Mouse (Mus musculus) R1 (cell line): ENCODE results near the gene Rhob.

ENCODE experiments used
- DNase-seq: peaks from one replicate; pipeline ENCODE4 v3.0.0-alpha.2; 2018; ENCODE audit warnings: low read depth, low spot score

The Rhob gene

DNA sequence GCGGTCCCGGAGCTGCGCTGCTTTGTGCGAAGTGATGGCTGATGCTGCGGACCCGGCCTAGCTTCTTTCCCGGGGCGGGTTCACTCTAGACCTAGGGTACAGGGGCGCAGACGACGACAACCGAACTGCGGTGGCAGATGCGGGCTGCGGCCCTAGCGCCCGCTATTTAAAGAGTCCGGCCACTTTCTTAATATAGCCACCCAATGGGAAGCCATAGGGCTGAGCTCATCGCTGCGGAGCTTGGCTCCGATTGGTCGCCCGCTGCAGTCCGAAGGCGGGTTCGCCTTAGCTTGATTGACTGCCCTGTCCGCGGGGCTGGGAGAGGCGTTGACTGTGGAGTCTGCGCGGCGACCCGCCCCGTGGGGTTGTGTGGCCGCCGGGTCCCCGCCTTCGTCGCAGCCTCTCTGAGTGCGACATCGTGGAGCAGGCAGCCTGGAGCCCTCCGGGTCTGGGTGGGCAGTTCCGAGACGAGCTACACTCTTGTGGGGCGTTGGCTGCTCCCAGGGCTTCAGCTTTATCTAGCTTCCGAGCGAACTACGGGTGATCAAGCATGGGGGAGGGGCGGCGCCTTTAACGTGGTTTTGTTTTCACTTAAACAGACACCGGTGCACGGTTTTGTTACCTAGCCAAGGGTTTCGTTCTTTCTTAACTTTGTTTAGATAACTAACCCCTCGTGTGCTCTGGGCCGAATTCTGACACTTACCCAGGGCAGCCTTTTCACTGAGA, at the start of gene Rhob:
Gene Rhob (minus strand): TSS at position 139 of the 726 bp plus-strand sequence.
- peak; percentile 96 for DNase-seq

DNA sequence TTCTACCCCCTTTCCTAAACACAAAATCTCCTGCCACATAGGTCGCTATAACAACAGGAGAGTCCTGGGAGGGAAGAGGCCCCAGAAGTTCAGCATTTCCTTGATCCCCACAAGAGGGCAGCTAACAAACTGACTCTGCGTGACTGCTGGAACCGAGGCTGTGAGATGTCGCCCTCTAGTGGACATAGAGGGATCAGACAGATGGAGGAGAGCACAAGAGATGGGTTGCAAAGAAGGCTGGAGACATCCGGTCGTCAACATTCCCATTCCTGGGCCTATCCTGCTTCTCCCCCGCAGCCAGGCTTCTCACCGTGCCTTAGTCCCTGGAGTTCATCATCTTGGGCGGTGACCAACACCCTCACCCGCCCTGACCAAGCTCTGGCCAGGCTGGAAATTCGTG, 47.5 kb upstream of the Rhob start:
- peak; percentile 97 for DNase-seq

DNA sequence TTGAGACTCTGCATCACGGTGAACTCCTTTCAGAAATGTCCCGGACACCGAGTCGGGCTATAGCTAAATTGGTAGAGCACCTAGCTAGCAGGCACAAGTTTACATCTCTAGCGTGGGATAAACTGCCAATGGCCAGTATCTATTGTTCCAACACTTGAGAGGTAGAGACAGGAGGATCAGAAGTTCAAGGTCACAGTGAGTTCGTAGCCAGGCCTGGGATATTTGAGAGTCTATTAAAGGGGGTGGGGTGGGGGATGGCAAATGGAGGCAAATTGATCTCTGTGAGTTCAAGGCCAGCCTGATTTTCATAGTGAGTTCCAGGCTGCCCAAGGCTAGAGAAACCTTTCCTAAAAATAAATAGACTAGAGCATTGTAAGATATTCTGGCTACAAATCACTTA, 47.0 kb upstream of the Rhob start:
- peak; percentile 63 for DNase-seq

DNA sequence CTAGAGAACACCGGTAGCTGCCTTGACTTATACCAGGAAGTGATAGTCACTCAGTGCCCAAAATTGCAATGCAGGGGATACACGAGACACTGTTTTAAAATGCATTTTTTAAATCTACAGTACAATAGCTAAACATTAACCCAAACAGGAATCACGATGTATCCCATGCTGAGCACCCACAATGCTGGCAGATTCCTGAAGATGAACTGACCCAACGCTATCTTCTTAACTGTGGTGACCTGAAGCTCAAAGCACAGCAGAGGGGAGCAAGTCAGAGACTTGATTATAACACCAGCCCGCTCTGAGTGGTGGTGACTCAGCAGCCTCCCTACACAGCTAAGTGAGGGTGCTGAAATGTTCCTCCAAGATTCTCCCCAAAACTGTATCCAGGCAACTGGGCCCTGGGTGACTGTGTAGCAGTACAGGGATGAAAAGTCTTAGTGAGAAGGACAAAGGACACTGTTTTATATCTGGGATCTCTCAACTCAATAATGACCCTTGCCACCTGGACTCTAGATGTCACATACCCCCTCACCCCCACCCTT, 45.3 kb upstream of the Rhob start:
- peak; percentile 58 for DNase-seq

DNA sequence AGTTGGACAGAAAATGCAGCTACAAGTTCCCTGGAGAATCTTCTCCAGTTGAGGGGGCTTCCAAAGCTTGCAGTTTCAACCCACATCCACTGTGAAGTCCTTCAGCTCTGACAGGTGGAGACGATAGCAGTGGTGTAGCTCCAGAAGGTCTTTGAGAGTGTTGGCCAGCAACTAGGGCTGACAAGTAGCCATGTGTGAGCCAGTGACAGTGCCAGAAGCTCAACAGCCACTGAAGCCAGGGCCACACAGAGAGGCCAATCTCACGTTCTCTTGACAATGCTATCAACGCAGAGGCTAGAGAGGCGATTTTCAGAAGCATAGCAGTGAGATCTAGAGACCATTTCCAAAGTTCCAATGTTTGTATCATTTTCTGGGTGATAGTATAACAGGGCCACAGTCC, 42.6 kb upstream of the Rhob start:
- DNase-seq, result no peak

DNA sequence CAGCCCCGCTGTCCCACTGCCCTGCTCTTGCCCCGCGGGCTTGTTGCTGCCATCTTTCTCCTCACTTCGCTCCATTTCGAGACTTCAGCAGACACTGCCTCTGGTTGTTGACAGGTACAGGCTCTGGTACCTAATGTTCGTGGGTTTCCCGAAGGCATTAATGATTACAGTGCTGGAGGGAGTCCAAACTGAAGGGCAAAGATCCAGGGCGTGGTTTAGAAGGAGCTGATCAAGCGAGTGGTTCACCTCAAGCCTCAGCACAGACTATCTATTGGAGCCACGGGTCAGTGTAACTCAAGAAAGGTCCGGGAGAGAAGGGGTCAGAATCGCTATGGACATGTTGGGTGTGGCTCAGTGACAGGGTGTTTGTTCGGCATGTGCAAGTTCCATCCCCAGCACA, 39.7 kb upstream of the Rhob start:
- DNase-seq, result no peak

DNA sequence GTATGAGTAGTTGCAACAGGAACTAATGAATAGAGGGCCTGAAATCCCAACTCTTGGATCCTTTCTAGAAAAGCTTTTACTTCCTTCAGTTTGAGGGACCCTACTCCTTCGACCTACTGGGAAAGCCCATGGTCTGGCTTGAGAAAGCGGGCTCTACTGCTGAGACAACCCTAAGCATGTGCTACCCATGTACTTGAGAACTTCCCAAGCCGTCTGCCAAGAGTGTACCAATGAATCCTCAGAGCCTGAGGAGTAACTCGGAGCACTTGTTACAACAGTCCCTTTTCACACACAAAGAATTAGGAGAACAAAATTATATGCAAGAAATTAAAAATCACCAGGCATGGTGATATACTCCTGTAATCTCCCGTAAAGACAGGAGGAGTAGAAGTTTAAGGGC, 37.5 kb upstream of the Rhob start:
- DNase-seq, result no peak

DNA sequence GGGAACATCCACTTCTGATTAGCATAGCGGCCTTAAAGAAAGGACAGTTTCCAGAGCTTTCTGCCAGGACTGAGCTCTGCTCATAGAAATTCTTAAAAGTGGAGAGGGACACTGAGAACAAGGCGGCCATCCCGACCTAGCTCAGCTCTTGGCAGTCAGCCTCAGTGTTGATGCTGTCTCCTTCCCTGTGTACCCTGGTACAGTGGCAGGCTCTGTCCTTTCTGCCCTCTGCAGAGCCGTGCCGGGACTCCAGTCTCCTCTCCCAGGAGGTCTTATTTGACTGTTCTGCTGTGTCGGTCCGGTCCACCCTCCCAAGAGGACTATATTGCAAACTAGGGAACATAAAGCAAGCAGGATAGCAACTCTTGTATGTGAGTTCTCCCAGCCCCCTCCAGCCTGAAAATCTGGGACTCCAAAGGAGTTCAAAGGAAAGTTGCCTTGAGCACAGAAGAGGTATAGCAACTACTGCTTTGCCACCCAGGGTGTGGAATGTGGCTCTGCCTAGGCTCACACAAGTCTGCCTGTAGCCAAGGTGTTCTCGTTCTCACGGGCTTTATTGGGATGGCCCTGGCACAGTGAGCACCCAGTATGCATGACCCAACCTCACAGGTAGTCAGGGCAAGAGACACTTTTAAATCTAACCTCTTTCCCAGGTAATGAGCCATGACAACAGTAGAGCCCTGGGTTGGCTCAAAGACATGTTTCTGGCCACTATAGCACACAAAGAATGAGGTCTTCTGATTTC, 36.6 kb upstream of the Rhob start:
- DNase-seq, result no peak

DNA sequence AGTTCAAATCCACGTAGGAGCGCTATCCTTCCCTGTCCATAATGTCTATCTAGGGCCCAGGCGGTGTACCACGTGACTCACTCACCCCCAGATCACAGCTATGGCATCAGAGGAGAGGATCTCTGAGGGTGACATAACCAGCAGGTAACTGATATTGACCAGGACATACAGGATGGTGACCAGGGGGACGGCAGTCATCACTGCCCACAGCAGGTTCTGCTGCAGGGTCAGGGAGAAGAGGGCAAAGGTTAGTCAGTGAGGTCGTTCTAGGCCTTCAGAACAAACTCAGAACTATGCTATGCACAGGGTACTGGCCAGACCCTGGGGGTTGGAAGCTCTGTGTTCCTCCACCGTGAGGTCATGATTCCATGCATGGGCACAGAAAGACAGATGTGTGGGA, 35.8 kb upstream of the Rhob start:
- no peak for DNase-seq

DNA sequence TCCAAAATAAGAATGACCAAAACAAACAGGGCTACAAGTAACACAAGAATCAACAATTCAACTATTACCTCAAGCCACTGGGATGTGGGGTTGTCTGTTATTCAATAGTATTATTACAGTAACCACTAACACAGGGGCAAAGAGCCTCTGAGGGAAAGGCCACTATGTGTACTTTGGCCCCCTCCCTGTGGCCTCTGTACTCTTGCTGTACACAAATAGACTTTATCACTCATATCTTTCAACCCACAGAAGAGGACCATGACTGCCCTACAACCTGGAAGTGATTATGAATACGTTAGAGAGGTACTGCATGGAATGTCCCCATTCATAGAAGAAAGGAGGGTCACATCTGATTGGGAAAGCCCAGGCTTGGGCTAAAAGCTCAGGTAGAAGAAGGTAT, 35.1 kb upstream of the Rhob start:
- no peak for DNase-seq

DNA sequence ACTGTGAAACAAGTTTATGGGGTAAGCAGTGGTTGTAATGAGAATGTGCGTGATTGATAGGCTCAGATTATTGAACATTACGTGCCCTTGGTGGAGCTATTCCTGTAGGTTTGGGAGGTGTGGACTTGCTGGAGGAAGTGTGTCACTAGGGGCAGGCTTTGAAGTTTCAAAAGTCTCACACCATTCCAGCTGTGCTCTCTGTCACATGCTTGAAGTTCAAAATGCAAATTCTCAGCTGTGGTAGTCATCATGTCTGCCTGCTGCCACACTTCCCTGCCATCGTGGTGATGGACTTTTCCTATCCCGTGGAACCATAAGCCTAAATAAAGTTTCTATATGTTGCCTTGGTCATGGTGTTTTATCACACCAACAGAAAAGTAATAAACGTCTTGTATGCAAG, 28.0 kb upstream of the Rhob start:
- no peak for DNase-seq

DNA sequence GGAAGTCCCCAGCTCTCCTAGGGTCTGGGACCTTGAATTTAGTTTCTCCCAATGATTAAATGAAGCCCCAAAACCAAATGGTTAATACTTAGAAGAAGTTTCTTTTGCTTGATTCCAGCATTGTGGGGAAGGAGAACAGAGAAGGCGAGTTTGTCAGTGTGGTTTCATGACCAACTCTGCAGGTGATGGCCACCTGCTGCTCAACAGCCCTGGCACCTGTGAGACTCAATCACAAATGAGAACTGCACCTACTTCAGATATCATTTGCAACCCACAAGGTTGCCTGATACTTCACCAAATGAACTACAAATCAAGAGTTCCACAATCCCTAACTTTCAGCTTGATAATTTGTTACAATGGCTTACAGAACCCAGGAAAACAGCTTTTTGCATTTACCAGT, 27.4 kb upstream of the Rhob start:
- DNase-seq, result no peak

DNA sequence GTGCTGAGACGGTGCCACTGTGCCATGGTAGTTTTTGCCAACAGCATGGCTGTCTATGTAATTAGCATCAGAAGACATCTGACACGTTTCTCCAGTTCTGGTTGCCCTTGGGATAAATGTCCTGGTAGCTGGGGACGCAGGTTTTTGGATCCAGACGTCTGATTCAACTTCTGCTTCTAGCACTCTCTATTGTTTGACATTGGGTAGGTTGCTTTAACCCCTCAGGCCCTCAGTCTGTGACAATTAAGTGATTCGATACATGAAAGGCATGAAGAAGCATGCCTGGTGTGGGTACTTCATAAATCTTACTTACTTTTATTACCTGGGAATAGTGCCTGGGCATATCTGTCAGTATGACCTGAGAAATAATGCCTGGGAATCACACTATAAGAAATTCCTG, 24.3 kb upstream of the Rhob start:
- DNase-seq, result no peak

DNA sequence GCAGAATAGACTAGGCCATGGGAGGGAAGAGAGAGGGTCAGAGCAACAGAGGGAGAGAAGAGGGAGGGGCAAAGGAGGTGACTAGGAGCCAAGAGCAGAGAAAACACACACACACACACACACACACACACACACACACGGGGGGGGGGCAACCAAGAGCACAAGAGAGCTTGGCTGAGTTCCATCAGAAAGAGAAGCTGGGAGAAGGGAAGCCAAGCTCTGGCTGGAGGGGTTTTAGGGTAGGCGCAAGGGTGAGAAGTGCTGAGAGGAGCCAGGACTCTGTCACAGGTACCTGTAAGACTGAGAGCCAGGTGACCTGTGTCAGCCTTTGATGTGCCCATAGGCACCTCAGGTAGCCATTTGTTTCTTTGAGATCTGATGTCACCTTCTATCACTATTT, 22.9 kb upstream of the Rhob start:
- DNase-seq, result no peak

DNA sequence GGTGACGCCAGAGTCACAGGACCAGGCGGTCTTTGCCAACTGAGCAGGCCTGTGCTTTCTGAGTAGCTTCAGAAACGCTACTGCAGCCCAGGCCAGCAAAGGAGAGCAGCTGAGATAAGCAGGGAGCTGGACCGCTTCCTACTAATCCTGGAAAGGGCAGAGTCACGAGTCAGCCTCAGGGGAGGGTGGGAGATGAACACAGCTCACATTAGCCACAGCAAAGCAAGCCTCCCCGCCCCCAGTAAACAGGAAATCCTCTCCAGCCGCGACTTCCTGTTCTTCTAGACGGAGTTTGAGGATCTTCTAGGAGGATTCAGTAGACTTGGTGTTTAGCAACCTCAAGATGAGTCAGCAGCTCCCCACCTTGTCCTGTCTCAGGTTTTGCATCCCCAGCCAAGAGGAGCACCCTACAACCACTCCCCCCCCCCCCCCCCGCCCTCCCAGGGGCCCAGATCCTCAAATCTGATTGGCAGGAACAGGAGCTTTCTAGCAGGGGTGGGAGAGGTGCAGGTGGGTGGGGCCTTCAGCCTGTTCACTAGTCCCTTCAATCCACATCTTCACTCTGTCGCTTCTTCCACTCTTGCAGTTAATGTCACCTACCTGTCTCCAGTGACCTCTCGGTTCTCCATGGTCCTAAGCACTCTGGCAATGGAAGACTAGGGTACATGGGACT, 21.7 kb upstream of the Rhob start:
- DNase-seq, result peak; percentile 77

DNA sequence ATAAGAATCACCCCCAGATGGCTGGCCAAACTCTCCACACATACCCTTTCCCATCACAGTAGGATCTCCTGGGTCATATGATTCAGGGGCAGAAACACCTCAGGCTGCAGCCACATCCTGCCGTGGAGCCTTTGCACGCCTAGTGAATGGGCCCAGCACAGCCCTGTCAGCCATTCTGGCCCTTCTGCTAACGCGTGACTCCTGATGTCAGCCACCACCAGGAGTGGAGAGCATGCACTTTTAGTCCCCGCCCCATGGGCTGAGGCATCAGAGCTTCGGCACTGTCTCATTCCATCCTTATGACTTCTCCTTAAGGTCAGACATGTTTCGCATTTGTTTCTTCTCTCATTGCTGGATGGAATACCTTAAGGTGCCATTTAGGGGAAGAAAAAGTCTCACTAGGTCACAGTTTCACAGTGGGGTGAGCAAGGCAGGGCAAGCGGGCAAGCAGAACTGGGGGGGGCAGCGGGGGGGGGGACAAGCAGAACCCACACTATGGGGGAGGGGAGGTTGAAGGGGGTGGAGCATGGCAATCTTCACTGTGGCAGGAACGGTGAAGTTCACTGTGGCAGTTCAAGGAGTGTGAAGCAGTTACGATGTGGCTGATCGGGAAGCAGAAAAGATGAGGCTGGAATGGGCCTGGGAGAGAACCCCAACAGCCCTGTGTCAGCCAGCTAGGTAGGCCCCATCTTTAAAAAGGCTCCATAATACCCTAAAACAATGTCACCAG, 19.8 kb upstream of the Rhob start:
- DNase-seq, result peak; percentile 74

DNA sequence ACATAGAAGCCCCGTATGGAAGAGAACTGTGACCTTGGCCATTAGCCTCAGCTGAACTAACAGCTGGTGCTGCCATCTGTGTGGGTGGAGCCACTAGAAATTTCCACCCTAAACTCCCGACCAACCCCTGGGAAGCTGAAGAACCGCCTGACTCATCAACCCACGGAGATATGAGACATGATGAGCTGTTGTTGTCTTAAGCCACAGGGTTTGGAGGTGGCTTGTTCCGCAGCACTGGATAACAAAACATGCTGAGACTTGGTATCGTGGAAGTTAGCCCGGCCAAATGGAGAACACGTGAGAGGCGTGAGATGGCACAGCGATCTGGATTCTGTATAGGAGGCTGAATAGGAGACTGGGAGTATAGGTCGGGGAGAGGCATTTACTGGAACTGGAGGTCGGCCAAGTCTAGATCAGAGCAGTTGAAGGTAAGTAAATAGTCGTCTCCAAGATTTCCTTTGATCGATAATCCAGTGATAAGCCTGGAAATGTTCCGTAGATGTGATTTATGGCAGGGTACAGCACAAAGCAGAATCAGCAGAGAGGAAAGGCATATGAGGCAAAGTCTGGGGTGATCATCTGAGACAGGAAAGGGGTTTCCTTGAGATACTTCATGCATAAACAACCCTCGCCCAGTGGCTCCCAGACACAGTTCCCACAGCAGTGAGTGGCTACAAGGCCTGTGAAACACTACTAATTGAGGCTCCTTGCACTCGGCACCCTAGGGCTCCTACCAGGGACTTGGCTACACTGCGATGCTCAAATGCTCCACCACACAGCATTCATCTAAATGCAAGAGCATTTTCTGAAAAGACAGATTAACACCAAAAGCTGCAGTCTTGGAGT, 11.5 kb upstream of the Rhob start:
- DNase-seq, result no peak

DNA sequence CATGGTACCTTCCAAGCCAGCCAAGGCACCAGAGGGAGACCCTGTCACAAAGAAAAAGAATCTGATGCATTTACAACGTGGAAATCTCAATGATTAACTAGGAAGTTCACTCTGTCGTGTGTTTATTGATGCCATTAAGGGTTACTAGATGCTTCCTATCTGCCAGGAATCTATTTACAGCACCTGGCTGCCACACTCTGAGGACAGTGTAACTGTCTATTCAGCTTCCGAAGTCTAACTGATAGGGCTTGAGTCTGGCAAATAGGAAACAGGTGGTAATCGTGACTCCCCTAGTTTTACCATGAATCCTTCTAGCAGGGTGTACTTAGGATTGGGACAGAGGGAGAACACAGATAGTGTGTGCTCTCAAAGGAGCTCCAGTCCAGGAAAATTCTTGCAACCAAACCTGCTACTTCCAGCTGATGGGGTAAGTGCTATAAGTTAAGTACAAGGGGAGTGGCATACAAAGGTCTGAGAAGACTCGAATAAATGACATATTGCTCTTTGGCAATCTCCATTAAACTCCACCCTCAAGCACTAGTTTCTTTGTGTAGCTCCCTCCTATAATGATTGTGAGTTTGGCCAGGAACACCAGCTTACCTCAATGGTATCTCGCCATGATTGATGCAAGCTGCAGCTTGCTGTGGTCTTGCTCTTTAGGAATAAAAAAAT, 10.6 kb upstream of the Rhob start:
- DNase-seq, result no peak

DNA sequence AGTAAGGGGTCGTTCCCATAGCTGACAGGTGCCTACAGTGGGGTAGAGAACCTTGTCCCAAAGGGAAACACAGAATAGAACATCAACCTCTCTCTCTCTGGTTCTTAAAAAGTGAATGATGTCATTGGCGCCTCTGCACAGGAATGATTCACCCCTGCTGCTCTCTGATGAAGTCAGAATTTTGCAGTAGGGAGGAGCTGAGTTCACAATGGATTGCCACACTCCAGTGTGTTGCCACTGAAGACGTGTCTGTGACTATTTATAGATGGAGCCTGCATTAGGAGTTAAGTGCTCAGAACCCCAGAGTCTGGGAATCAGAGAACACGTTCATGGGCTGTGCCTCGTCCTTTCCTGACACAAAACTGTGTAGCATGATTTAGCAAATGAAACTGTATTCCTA, 9.9 kb upstream of the Rhob start:
- no peak for DNase-seq

DNA sequence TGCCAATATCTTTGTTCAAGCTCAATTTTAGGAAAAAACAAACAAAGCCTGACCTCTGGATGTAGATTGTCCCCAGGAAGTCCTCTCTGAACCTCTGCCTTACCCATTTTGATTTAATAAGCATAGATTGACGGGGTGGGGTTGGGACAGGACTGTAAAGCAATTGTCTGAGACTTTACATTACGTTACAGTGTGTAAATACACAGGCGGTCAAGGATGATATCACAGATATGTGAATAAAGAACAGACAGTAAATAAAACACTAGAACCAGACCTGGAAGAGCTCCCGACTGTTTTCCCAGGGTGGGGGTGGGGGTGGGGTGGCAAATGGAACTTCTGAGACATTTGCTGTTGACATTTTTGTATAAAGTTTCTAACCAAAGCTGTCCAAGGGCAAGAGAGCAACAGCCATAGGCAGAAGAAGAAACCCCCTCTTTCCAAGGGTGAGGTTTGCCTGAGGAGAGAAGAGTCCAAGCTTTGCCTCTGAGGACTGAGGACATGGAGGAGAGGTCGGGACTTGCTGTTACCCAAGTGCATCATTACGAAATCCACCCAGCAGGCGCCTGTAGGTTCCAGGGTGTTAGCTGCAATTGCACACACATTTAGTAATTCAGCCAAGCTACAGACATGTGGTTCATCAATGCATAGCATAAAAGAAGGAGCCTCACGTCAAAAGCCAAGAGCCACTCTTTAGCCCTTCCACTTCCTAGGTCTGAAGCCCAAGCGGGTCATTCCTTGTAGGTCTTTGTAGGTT, 7.3 kb upstream of the Rhob start:
- no peak for DNase-seq
